Mouse (Mus musculus) hindbrain, embryonic 12.5 days (tissue): ENCODE data around the gene Mccc2. TPM values are rescaled to one million over a fixed set of nuclear protein-coding genes. Genes with fewer than 3 reads are reported as not detected.
A peak's percentile ranks its signal among the peaks of the same experiment; 100 is the strongest.

ENCODE experiments used
- ATAC-seq: fragments of 200-750 bp; cut with Nextera tagmentation; 2 replicates; pipeline ENCODE4 v1.8.0; 2017; ENCODE audit warnings: moderate TSS enrichment; ENCODE audit not compliant: low FRiP score
- H3K27ac ChIP-seq: fragments of 300-500 bp; sonication (generic); 2 replicates; pipeline ENCODE4 v1.5.1; 2016; ENCODE audit warnings: mild to moderate bottlenecking
- H3K27me3 ChIP-seq: fragments of 300-500 bp; sonication (generic); 2 replicates; pipeline ENCODE4 v1.6.1; 2016; ENCODE audit warnings: mild to moderate bottlenecking
- H3K36me3 ChIP-seq: fragments of 300-500 bp; sonication (generic); 2 replicates; pipeline ENCODE4 v1.6.1; 2016; ENCODE audit warnings: mild to moderate bottlenecking
- H3K4me1 ChIP-seq: fragments of 300-500 bp; sonication (generic); 2 replicates; pipeline ENCODE4 v1.6.1; 2016
- H3K4me2 ChIP-seq: fragments of 300-500 bp; sonication (generic); replicated peaks from 2 replicates; pipeline ENCODE4 v1.6.1; 2016; ENCODE audit warnings: mild to moderate bottlenecking
- H3K4me3 ChIP-seq: fragments of 300-500 bp; sonication (generic); 2 replicates; pipeline ENCODE4 v1.5.1; 2016; ENCODE audit warnings: mild to moderate bottlenecking
- H3K9ac ChIP-seq: fragments of 300-500 bp; sonication (generic); 2 replicates; pipeline ENCODE4 v1.6.1; 2016; ENCODE audit warnings: mild to moderate bottlenecking, moderate library complexity
- H3K9me3 ChIP-seq: fragments of 300-500 bp; sonication (generic); replicated peaks from 2 replicates; pipeline ENCODE4 v1.6.1; 2016; ENCODE audit warnings: mild to moderate bottlenecking
- WGBS: fragments of 180-500 bp; shearing (Covaris S2); methylation state at CpG from one replicate; pipeline ENCODE4 v1.1.7; 2016; 5-methylcytosine and 5-hydroxymethylcytosine counted together
- polyA plus RNA-seq: library from polyadenylated mRNA; unstranded; fragments of >200 nt; fragmentation: Nextera tagmentation; extraction: Ambion mirVana; gene quantifications from 2 replicates; pipeline ENCODE4 v1.2.1, GENCODE M21; 2016

Gene Mccc2
- polyA plus RNA-seq, 1 experiment from 2014 or later = 36.4 TPM

DNA sequence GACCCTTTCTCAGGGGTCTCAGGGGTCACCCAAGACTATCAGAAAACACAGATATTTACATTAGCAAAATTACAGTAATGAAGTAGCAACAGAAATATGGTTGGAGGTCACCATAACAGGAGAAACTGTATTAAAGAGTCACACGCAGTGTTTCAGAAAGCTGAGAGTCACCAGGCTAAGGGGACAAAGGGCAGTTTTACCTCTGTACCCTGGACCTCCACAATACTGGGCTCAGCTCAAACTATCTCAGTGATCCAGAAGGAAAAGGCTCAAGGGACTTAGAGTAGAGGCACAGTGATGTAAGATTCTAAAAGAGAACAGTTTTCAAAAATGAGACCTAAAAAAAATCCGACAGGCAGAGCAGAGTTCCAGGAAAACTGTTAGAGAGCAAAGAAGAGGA lies 36.0 kb downstream of the Mccc2 start:
- no peak overlapping the region for H3K9ac ChIP-seq
- H3K36me3 ChIP-seq = peaks cover 12% of the 10 kb centered on the region; the same call in 1 of the 2 replicates
- no peaks in the 10 kb centered on the region for H3K4me1 ChIP-seq
- H3K9me3 ChIP-seq = no peaks in the 10 kb centered on the region
- WGBS = 56% methylated on average over 2 of the region's 2 CpGs
- no peak overlapping the region for H3K4me2 ChIP-seq
- H3K27ac ChIP-seq = no peak overlapping the region
- no peak overlapping the region for H3K4me3 ChIP-seq
- no peak for ATAC-seq
- H3K27me3 ChIP-seq = no peaks in the 10 kb centered on the region

- H3K4me3 ChIP-seq = no peak overlapping the region
- no peaks in the 10 kb centered on the region for H3K4me1 ChIP-seq
Measured at GRCm38 (mm10) chr13:99970089-99970488, 45.4 kb downstream of the Mccc2 start.

GRCm38 (mm10) chr13:99967013-99967678 lies 48.3 kb downstream of the Mccc2 start:
- Histone ChIP-seq H3K36me3 (0 out of 2 replicates have a peak, but pooled peaks cover 13% of the 10 kb centered on the region), H3K9ac (no peak overlapping the region), H3K27ac (no peak overlapping the region), H3K4me1 (no peaks in the 10 kb centered on the region), H3K4me2 (no peak overlapping the region), H3K9me3 (no peaks in the 10 kb centered on the region), H3K27me3 (no peaks in the 10 kb centered on the region), H3K4me3 (no peak overlapping the region)
- ATAC-seq = no peak
- WGBS = 80% methylated on average over 11 of the region's 11 CpGs

More at GRCm38 (mm10) chr13:99970089-99970488, 45.4 kb downstream of the Mccc2 start:
- H3K27ac ChIP-seq = no peak overlapping the region
- H3K36me3 ChIP-seq = peaks cover 14% of the 10 kb centered on the region; the same call in 1 of the 2 replicates
- 91% methylated on average over 4 of the region's 5 CpGs for WGBS
- no peak overlapping the region for H3K9ac ChIP-seq
- no peak overlapping the region for H3K4me2 ChIP-seq
- no peak for ATAC-seq
- no peaks in the 10 kb centered on the region for H3K9me3 ChIP-seq
- H3K27me3 ChIP-seq = no peaks in the 10 kb centered on the region

GRCm38 (mm10) chr13:99963814-99964213 lies 51.6 kb downstream of the Mccc2 start:
- H3K9me3 ChIP-seq = no peaks in the 10 kb centered on the region
- no peak overlapping the region for H3K4me3 ChIP-seq
- no peak overlapping the region for H3K27ac ChIP-seq
- H3K4me2 ChIP-seq = no peak overlapping the region
- ATAC-seq = no peak
- H3K36me3 ChIP-seq = 0 out of 2 replicates have a peak, but pooled peaks cover 13% of the 10 kb centered on the region
- no peaks in the 10 kb centered on the region for H3K4me1 ChIP-seq
- WGBS = 79% methylated on average over 6 of the region's 6 CpGs
- no peak overlapping the region for H3K9ac ChIP-seq
- no peaks in the 10 kb centered on the region for H3K27me3 ChIP-seq

GRCm38 (mm10) chr13:99961661-99962060 lies 53.8 kb downstream of the Mccc2 start:
- no peak overlapping the region for H3K4me3 ChIP-seq
- H3K9ac ChIP-seq = no peak overlapping the region
- H3K9me3 ChIP-seq = peaks cover 4% of the 10 kb centered on the region
- no peak for ATAC-seq
- no peaks in the 10 kb centered on the region for H3K4me1 ChIP-seq
- no peaks in the 10 kb centered on the region for H3K27me3 ChIP-seq
- 93% methylated on average over 4 of the region's 4 CpGs for WGBS
- peaks cover 14% of the 10 kb centered on the region; the same call in 1 of the 2 replicates for H3K36me3 ChIP-seq
- H3K4me2 ChIP-seq = no peak overlapping the region
- no peak overlapping the region for H3K27ac ChIP-seq

- Histone ChIP-seq H3K4me1 (no peaks in the 10 kb centered on the region), H3K4me2 (no peak overlapping the region), H3K9ac (no peak overlapping the region), H3K9me3 (peaks cover 8% of the 10 kb centered on the region), H3K4me3 (no peak overlapping the region), H3K27ac (no peak overlapping the region), H3K36me3 (peaks cover 15% of the 10 kb centered on the region), H3K27me3 (no peaks in the 10 kb centered on the region)
- ATAC-seq = no peak
- 94% methylated on average over 1 of the region's 1 CpGs for WGBS
Measured at GRCm38 (mm10) chr13:99955591-99955944, 59.9 kb downstream of the Mccc2 start.

DNA sequence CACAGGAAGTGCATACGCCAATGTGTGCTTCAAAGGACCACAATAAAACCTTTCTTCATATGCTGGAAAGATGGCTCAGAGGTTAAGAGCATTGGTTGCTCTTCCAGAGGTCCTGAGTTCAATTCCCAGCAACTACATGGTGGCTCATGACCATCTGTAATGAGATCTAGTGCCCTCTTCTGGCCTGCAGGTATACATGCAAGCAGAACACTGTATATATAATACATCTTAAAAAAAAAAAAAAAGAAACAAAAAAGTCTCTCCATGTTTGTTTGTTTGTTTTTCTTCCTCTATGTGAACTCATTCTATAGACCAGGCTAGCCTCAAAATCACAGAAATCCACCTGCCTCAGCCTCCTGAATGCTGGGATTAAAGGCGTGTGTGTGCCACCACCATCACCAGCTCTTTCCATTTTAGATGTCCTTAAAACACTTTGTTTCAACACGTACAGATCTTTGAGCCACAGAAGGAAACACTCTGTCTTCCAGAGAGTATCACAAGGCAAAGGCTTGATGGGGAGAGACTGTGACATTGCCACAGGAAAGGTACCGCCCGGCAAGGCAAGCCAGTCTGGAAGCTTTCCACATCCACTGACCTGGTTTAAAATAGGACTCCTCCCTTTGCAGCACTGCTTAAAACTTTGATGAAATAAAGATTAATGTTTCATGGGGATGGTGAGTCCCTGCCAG lies 60.4 kb downstream of the Mccc2 start:
- H3K27me3 ChIP-seq = no peaks in the 10 kb centered on the region
- ATAC-seq = no peak
- no peak overlapping the region for H3K4me2 ChIP-seq
- H3K36me3 ChIP-seq = peaks cover 15% of the 10 kb centered on the region
- no peak overlapping the region for H3K9ac ChIP-seq
- 93% methylated on average over 5 of the region's 5 CpGs for WGBS
- no peak overlapping the region for H3K4me3 ChIP-seq
- no peak overlapping the region for H3K27ac ChIP-seq
- H3K9me3 ChIP-seq = peaks cover 8% of the 10 kb centered on the region
- no peaks in the 10 kb centered on the region for H3K4me1 ChIP-seq

GRCm38 (mm10) chr13:99947417-99947816 lies 68.0 kb downstream of the Mccc2 start:
- Histone ChIP-seq H3K36me3 (peaks cover 17% of the 10 kb centered on the region; the same call in 1 of the 2 replicates), H3K27ac (no peak overlapping the region), H3K27me3 (no peaks in the 10 kb centered on the region), H3K9ac (no peak overlapping the region), H3K4me1 (no peaks in the 10 kb centered on the region), H3K9me3 (no peaks in the 10 kb centered on the region), H3K4me3 (no peak overlapping the region), H3K4me2 (no peak overlapping the region)
- ATAC-seq = no peak
- 84% methylated on average over 4 of the region's 4 CpGs for WGBS

GRCm38 (mm10) chr13:99943525-99943924 lies 71.9 kb downstream of the Mccc2 start:
- Histone ChIP-seq H3K9ac (no peak overlapping the region), H3K4me3 (no peak overlapping the region), H3K4me2 (no peak overlapping the region), H3K27ac (no peak overlapping the region), H3K27me3 (no peaks in the 10 kb centered on the region), H3K9me3 (no peaks in the 10 kb centered on the region), H3K4me1 (peaks cover 22% of the 10 kb centered on the region), H3K36me3 (peaks cover 9% of the 10 kb centered on the region; the same call in 1 of the 2 replicates)
- 94% methylated on average over 2 of the region's 2 CpGs for WGBS
- no peak for ATAC-seq

DNA sequence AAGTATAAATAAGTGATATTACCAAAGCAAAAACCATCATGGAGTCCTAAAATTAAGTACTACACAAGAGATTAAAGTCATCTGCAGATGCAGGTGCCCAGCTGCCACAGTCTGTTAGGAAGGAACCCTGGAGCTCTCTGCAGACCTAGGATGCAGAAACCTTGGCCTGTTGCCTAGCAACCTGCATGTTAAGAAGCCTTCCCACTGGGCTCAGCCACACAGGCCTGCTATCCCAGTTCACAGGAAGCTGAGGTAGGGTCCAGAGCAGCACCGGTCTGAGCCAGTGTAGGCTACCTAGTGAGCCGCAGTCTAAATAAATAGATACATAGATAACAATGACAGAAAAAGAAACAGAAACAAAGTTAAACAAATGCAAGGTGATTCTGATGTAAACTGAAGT lies 74.8 kb downstream of the Mccc2 start:
- H3K27me3 ChIP-seq = no peaks in the 10 kb centered on the region
- H3K9me3 ChIP-seq = no peaks in the 10 kb centered on the region
- H3K4me3 ChIP-seq = no peak overlapping the region
- H3K27ac ChIP-seq = peak overlapping the region; percentile 52; the same call in 1 of the 2 replicates
- peak; percentile 93 for ATAC-seq
- H3K4me1 ChIP-seq = peaks cover 26% of the 10 kb centered on the region
- no peak overlapping the region for H3K9ac ChIP-seq
- H3K4me2 ChIP-seq = no peak overlapping the region
- H3K36me3 ChIP-seq = no peaks in the 10 kb centered on the region
- WGBS = 16% methylated on average over 2 of the region's 2 CpGs

- WGBS = 64% methylated on average over 8 of the region's 8 CpGs
- H3K27ac ChIP-seq = peak overlapping the region; percentile 36; the same call in 1 of the 2 replicates
Measured at GRCm38 (mm10) chr13:99939320-99939671, 76.1 kb downstream of the Mccc2 start.

DNA sequence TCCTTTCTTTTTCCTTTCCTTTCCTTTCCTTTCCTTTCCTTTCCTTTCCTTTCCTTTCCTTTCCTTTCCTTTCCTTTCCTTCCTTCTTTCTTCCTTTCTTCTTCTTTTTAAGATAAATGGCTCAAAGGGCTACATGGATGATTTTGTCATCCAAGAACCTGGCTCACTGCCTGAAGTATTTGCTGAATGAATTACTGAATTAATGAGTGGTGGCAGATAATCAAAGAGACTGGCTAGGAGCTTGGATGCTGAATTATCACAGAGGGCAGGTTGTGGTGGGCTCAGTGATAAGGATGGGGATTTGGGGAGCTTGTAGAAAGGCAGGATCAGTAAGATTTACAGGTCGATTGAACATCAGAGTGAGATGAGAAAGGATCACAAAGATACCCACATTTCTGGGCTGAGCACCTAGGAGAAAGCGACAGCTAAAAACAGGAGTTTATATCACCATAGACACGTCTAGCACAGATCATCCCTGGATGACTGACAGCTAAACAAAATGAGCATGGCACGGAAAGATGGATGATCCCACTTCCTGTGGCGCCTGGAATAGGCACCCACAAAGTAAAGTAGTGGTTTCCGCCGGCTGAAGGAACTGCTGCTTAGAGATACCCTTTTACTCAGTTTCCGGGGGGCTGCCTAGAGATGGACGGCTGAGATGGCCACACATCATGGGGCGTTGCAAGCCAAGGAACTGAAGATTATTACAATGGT lies 76.7 kb downstream of the Mccc2 start:
- H3K4me2 ChIP-seq = no peak overlapping the region
- WGBS = 77% methylated on average over 10 of the region's 10 CpGs
- peak overlapping the region; percentile 40; the same call in 1 of the 2 replicates for H3K27ac ChIP-seq
- no peak overlapping the region for H3K4me3 ChIP-seq
- H3K27me3 ChIP-seq = no peaks in the 10 kb centered on the region
- no peaks in the 10 kb centered on the region for H3K9me3 ChIP-seq
- no peak for ATAC-seq
- H3K9ac ChIP-seq = no peak overlapping the region
- no peaks in the 10 kb centered on the region for H3K36me3 ChIP-seq
- H3K4me1 ChIP-seq = peaks cover 26% of the 10 kb centered on the region

More at GRCm38 (mm10) chr13:99939320-99939671, 76.1 kb downstream of the Mccc2 start:
- no peaks in the 10 kb centered on the region for H3K36me3 ChIP-seq
- no peak overlapping the region for H3K4me2 ChIP-seq
- no peak overlapping the region for H3K4me3 ChIP-seq
- H3K9ac ChIP-seq = no peak overlapping the region
- no peaks in the 10 kb centered on the region for H3K27me3 ChIP-seq
- peaks cover 26% of the 10 kb centered on the region for H3K4me1 ChIP-seq
- H3K9me3 ChIP-seq = no peaks in the 10 kb centered on the region
- ATAC-seq = no peak
